10 mouse cellular contexts compared by ENCODE assay signal in genomic region chr19:53894538-53895121, GRCm38 (mm10). TPM values are rescaled to one million over a fixed set of nuclear protein-coding genes. Genes with fewer than 3 reads are reported as not detected.
DNase-seq lines count a peak whose midpoint lies in the region; ATAC-seq and TF ChIP-seq lines count a peak whose summit lies in the region.
"Had no signal": no experiment of that assay in that cellular context is flagged by ENCODE, and none has a peak within 500 bp of the region (broad histone marks: within the 10 kb centered on the region; RNA-seq: fewer than 3 reads in every experiment).

No protein-coding gene starts in this region.

- peak overlapping the region; percentile 5 for H3K9ac ChIP-seq in CH12.LX (ENCODE audit: insufficient read depth, low read depth)
- no peak overlapping the region for H3K9ac ChIP-seq in intestine, embryonic 16.5 days (ENCODE audit: low read depth, low read length)

- no peak; the same call in 1 of the 2 replicates for TF ChIP-seq RAD21 in CH12.LX (IDR thresholded peaks at IDR 0.05; ENCODE audit: low read depth, low read length)

- H3K9me3 ChIP-seq in CH12.LX (replicated peaks; ENCODE audit: low read length): no peaks in the 10 kb centered on the region
- no peaks in the 10 kb centered on the region for H3K9me3 ChIP-seq in intestine, embryonic 16.5 days (ENCODE audit: control insufficient read depth, low read length)

- H3K36me3 ChIP-seq in CH12.LX (replicated peaks in 1 of 2; ENCODE audit: control insufficient read depth in 1 of 2, insufficient read depth in 1 of 2, low read length in 1 of 2): no peaks in the 10 kb centered on the region
- H3K36me3 ChIP-seq in intestine, embryonic 16.5 days (ENCODE audit: control insufficient read depth, insufficient read depth, low read length): no peaks in the 10 kb centered on the region

- dilution Hi-C loops in CH12.LX (cut with MboI; ENCODE audit: extremely low pct_ligation_motif_present, extremely low pct_unique_long_range_greater_than_20kb, low sequenced_read_pairs): no loop called here

- intact Hi-C loops in heart, postnatal 25 days (cut with DNase I): no loop called here

- peak overlapping the region; percentile 40 for H3K4me2 ChIP-seq in CH12.LX (ENCODE audit: insufficient read depth, low read depth, poor library complexity, severe bottlenecking)
- H3K4me2 ChIP-seq in intestine, embryonic 16.5 days (ENCODE audit: low read depth, low read length): no peak overlapping the region

- in situ Hi-C loops in CH12.LX (cut with MboI; ENCODE audit: low pct_ligation_motif_present, low pct_unique_long_range_greater_than_20kb, low sequenced_read_pairs): no loop called here

- H3K4me3 ChIP-seq in CH12.LX (replicated peaks in 1 of 3; ENCODE audit: low read depth in 2 of 3, low read length in 2 of 3, poor library complexity in 1 of 3): no peak overlapping the region
- no peak overlapping the region for H3K4me3 ChIP-seq in intestine, embryonic 16.5 days (ENCODE audit: low read length)

- peak; percentile 97 for DNase-seq in heart, adult 11 months
- no peak for DNase-seq in heart, postnatal 25 days (ENCODE audit: low spot score)
- peak; percentile 75 for DNase-seq in CH12.LX (ENCODE audit: extremely low read depth)
- DNase-seq in lung, postnatal 25 days (ENCODE audit: low spot score): peak; percentile 64
- no peak for DNase-seq in cerebellum, adult 8-10 months
- no peak for DNase-seq in spleen, adult 18-20 months
- DNase-seq: cerebellum, adult 18-20 months; layer of hippocampus, adult 9-11 months had no signal

- WGBS in intestine, embryonic 16.5 days: 57% methylated on average over 12 of the region's 12 CpGs

- peak; percentile 61 for ATAC-seq in intestine, embryonic 16.5 days
- ATAC-seq in cerebellum, adult (ENCODE audit: insufficient number of reproducible peaks, low FRiP score, low TSS enrichment): no peak

- TF ChIP-seq CTCF in CH12.LX (conservative IDR thresholded peaks at IDR 0.05 in 1 of 2, IDR thresholded peaks at IDR 0.05 in 1 of 2; ENCODE audit: low read depth in 2 of 2, low read length in 2 of 2): no peak

- H3K27ac ChIP-seq in CH12.LX (ENCODE audit: insufficient read depth, low read depth): peak overlapping the region; percentile 67
- peak overlapping the region; percentile 95 for H3K27ac ChIP-seq in intestine, embryonic 16.5 days (ENCODE audit: low read length)

- TF ChIP-seq POLR2A in CH12.LX (IDR thresholded peaks at IDR 0.05; ENCODE audit: low read depth, low read length): peak; percentile 43; the same call in 1 of the 2 replicates

- H3K79me2 ChIP-seq in CH12.LX (replicated peaks; ENCODE audit: control insufficient read depth, extremely low read depth, insufficient read depth, poor library complexity, severe bottlenecking): no peaks in the 10 kb centered on the region

- H3K4me1 ChIP-seq in CH12.LX (ENCODE audit: control insufficient read depth in 1 of 2, insufficient read depth in 2 of 2): peaks cover 36 to 82% of the 10 kb centered on the region in 2 experiments
- peaks cover 43% of the 10 kb centered on the region for H3K4me1 ChIP-seq in intestine, embryonic 16.5 days (ENCODE audit: control insufficient read depth, insufficient read depth, low read length)

- peak; percentile 79 for TF ChIP-seq EP300 in CH12.LX (IDR thresholded peaks at IDR 0.05; ENCODE audit: low read length)

- H3K27me3 ChIP-seq in CH12.LX (replicated peaks): no peaks in the 10 kb centered on the region
- no peaks in the 10 kb centered on the region for H3K27me3 ChIP-seq in intestine, embryonic 16.5 days (replicated peaks; ENCODE audit: control insufficient read depth, insufficient read depth, low read length)

TF ChIP-seq in CH12.LX, 34 proteins besides CTCF, POLR2A, EP300 and RAD21:
- TF ChIP-seq NELFE (IDR thresholded peaks at IDR 0.05; ENCODE audit: low read depth, low read length): no peak; the same call in 1 of the 2 replicates
- no peak for TF ChIP-seq GABPA (IDR thresholded peaks at IDR 0.05; ENCODE audit: insufficient replicate concordance, low read depth, low read length)
- TF ChIP-seq E2F4 (IDR thresholded peaks at IDR 0.05; ENCODE audit: insufficient replicate concordance, low read depth, low read length): no peak
- TF ChIP-seq SIN3A (IDR thresholded peaks at IDR 0.05; ENCODE audit: low read length): peak; percentile 47
- TF ChIP-seq JUN (IDR thresholded peaks at IDR 0.05; ENCODE audit: insufficient read depth, low read depth, low read length): no peak
- no peak for TF ChIP-seq ELF1 (IDR thresholded peaks at IDR 0.05; ENCODE audit: low read depth, low read length)
- peak; percentile 77 for TF ChIP-seq ETS1 (conservative IDR thresholded peaks at IDR 0.05; ENCODE audit: low read depth, low read length)
- no peak for TF ChIP-seq UBTF (IDR thresholded peaks at IDR 0.05; ENCODE audit: low read depth, low read length)
- TF ChIP-seq TCF12 (IDR thresholded peaks at IDR 0.05; ENCODE audit: low read depth, low read length): peak; percentile 70
- peak; percentile 83 for TF ChIP-seq IRF4 (IDR thresholded peaks at IDR 0.05; ENCODE audit: low read depth, low read length)
- TF ChIP-seq JUND (conservative IDR thresholded peaks at IDR 0.05; ENCODE audit: low read depth, low read length): no peak
- 0 out of 2 replicates have a peak, but pooled peaks have one; percentile 9 for TF ChIP-seq RCOR1 (conservative IDR thresholded peaks at IDR 0.05; ENCODE audit: low read depth, low read length)
- TF ChIP-seq ZC3H11A (IDR thresholded peaks at IDR 0.05; ENCODE audit: low read depth, low read length): no peak
- no peak for TF ChIP-seq PAX5 (IDR thresholded peaks at IDR 0.05; ENCODE audit: low read length)
- TF ChIP-seq MAX (IDR thresholded peaks at IDR 0.05; ENCODE audit: low read length): peak; percentile 90
- peak; percentile 56; the same call in 1 of the 2 replicates for TF ChIP-seq KAT2A (IDR thresholded peaks at IDR 0.05; ENCODE audit: insufficient replicate concordance, low read length)
- peak; percentile 91 for TF ChIP-seq ZNF384 (IDR thresholded peaks at IDR 0.05; ENCODE audit: low read depth, low read length)
- no peak for TF ChIP-seq TBP (conservative IDR thresholded peaks at IDR 0.05; ENCODE audit: low read depth, low read length)
- no peak for TF ChIP-seq USF1 (IDR thresholded peaks at IDR 0.05; ENCODE audit: low read depth, low read length)
- 0 out of 2 replicates have a peak, but pooled peaks have one; percentile 56 for TF ChIP-seq MXI1 (IDR thresholded peaks at IDR 0.05; ENCODE audit: low read depth, low read length)
- TF ChIP-seq HCFC1 (IDR thresholded peaks at IDR 0.05; ENCODE audit: low read depth, low read length): no peak
- no peak for TF ChIP-seq NRF1 (IDR thresholded peaks at IDR 0.05; ENCODE audit: low read depth, low read length)
- no peak for TF ChIP-seq ZKSCAN1 (IDR thresholded peaks at IDR 0.05; ENCODE audit: borderline replicate concordance, low read depth, low read length)
- TF ChIP-seq BHLHE40 (IDR thresholded peaks at IDR 0.05; ENCODE audit: low read depth, low read length): peak; percentile 69
- no peak for TF ChIP-seq SMC3 (IDR thresholded peaks at IDR 0.05; ENCODE audit: low read depth, low read length)
- TF ChIP-seq ZMIZ1 (IDR thresholded peaks at IDR 0.05; ENCODE audit: low read depth, low read length): no peak
- TF ChIP-seq MEF2A (IDR thresholded peaks at IDR 0.05; ENCODE audit: borderline replicate concordance, low read depth, low read length): peak; percentile 73; the same call in 1 of the 2 replicates
- TF ChIP-seq USF2 (conservative IDR thresholded peaks at IDR 0.05; ENCODE audit: low read depth, low read length): no peak
- 0 out of 2 replicates have a peak, but pooled peaks have one; percentile 52 for TF ChIP-seq MAZ (IDR thresholded peaks at IDR 0.05; ENCODE audit: low read depth, low read length)
- TF ChIP-seq CHD2 (IDR thresholded peaks at IDR 0.05; ENCODE audit: low read length): 0 out of 2 replicates have a peak, but pooled peaks have one; percentile 37
- TF ChIP-seq MAFK (IDR thresholded peaks at IDR 0.05; ENCODE audit: insufficient replicate concordance, low read length): peak; percentile 36; the same call in 1 of the 2 replicates
- peak; percentile 97 for TF ChIP-seq MYC (IDR thresholded peaks at IDR 0.05; ENCODE audit: low read depth, low read length)
- TF ChIP-seq POLR2AphosphoS2 (IDR thresholded peaks at IDR 0.05; ENCODE audit: low read depth, low read length): no peak
- peak; percentile 99 for TF ChIP-seq CHD1 (IDR thresholded peaks at IDR 0.05; ENCODE audit: low read depth, low read length)

RNA-seq across cellular contexts. Expression of gene Pdcd4, which starts 2.6 kb away (rescaled TPM):
- 10 to 100 TPM; 20.9 to 25.1 TPM for total RNA-seq in heart, postnatal 25 days (2021)
- total RNA-seq in CH12.LX (2012; rRNA removed) (21.0 and 26.3 TPM in 2 replicates), CH12.LX (2014; rRNA removed) (24.3 and 24.4 TPM in 2 replicates)
- 37.9 and 39.0 TPM in 2 replicates for polyA plus RNA-seq in CH12.LX (2012; ENCODE audit: insufficient read length, low read depth)
- 65.7 and 72.7 TPM in 2 replicates for polyA plus RNA-seq in intestine, embryonic 16.5 days (2015; fragmentation: Nextera tagmentation; extraction: Ambion mirVana)

RNA-seq across cellular contexts. Expression of gene Shoc2, which starts 49.5 kb away (rescaled TPM):
- 10 to 100 TPM; 27.6 to 30.5 TPM for total RNA-seq in heart, postnatal 25 days (2021)
- 14.1 and 15.4 TPM in 2 replicates for total RNA-seq in CH12.LX (2012; rRNA removed)
- 25.8 and 27.1 TPM in 2 replicates for total RNA-seq in CH12.LX (2014; rRNA removed)
- 20.4 and 23.7 TPM in 2 replicates for polyA plus RNA-seq in CH12.LX (2012; ENCODE audit: insufficient read length, low read depth)
- polyA plus RNA-seq in intestine, embryonic 16.5 days (2015; fragmentation: Nextera tagmentation; extraction: Ambion mirVana): 35.8 and 36.1 TPM in 2 replicates

RNA-seq across cellular contexts. Expression of gene Bbip1, which starts 49.8 kb away (rescaled TPM):
- 10 to 100 TPM; 36.5 to 38.7 TPM for total RNA-seq in heart, postnatal 25 days (2021)
- total RNA-seq in CH12.LX (2012; rRNA removed) (38.8 and 42.2 TPM in 2 replicates), CH12.LX (2014; rRNA removed) (95.7 and 106 TPM in 2 replicates)
- 41.0 and 43.4 TPM in 2 replicates for polyA plus RNA-seq in CH12.LX (2012; ENCODE audit: insufficient read length, low read depth)
- polyA plus RNA-seq in intestine, embryonic 16.5 days (2015; fragmentation: Nextera tagmentation; extraction: Ambion mirVana): 65.8 and 74.1 TPM in 2 replicates

Comparison
In these comparisons a context has a peak if more than half of its experiments do, and no peak if none do; other contexts are left out.
1. DNase-seq: peak in heart, adult 11 months (single experiment), CH12.LX (single experiment) and lung, postnatal 25 days (single experiment); none in heart, postnatal 25 days (single experiment), cerebellum, adult 8-10 months (single experiment) and spleen, adult 18-20 months (0 of 2).